Mouse (Mus musculus) urinary bladder, adult 2 months (tissue): ENCODE data around the gene Il18. TPM values are rescaled to one million over a fixed set of nuclear protein-coding genes. Genes with fewer than 3 reads are reported as not detected.

Source experiments
- DNase-seq: peaks from one replicate; pipeline ENCODE4 v3.0.0; 2022; ENCODE audit warnings: low spot score
- polyA plus RNA-seq: library from polyadenylated mRNA; depleted of rRNA; stranded (reverse); fragments of >200 nt; gene quantifications from 2 replicates; pipeline ENCODE4 v1.2.3, GENCODE M21; 2012

Gene Il18
- polyA plus RNA-seq, 1 experiment: 8.2 TPM

- no peak for DNase-seq
Observed at GRCm38 (mm10) chr9:50553547-50553946, 1.1 kb upstream of the Il18 start.

- no peak for DNase-seq
Observed at GRCm38 (mm10) chr9:50555094-50555446, 443 bp downstream of the Il18 start, which contains the start of gene Bco2. TSS of gene Bco2 (minus strand) at chr9:50555181.

- DNase-seq: no peak
Observed at GRCm38 (mm10) chr9:50561145-50561917, 6.7 kb downstream of the Il18 start, which contains the start of gene Tex12. TSS of gene Tex12 (minus strand) at chr9:50561325.

- no peak for DNase-seq
Observed at GRCm38 (mm10) chr9:50561918-50562360, 7.3 kb downstream of the Il18 start.

GRCm38 (mm10) chr9:50565173-50565572 lies 10.5 kb downstream of the Il18 start:
- DNase-seq: no peak

GRCm38 (mm10) chr9:50565940-50566339 lies 11.3 kb downstream of the Il18 start:
- DNase-seq: no peak

GRCm38 (mm10) chr9:50567372-50567771 lies 12.7 kb downstream of the Il18 start:
- DNase-seq: no peak

GRCm38 (mm10) chr9:50567881-50568280 lies 13.3 kb downstream of the Il18 start:
- no peak for DNase-seq

GRCm38 (mm10) chr9:50569599-50570525 lies 15.2 kb downstream of the Il18 start:
- DNase-seq: no peak

GRCm38 (mm10) chr9:50580370-50580769 lies 25.7 kb downstream of the Il18 start:
- DNase-seq: no peak

- no peak for DNase-seq
Observed at GRCm38 (mm10) chr9:50585145-50585818, 30.7 kb downstream of the Il18 start.

- no peak for DNase-seq
Observed at GRCm38 (mm10) chr9:50586955-50587354, 32.3 kb downstream of the Il18 start.

GRCm38 (mm10) chr9:50590856-50591518 lies 36.4 kb downstream of the Il18 start:
- no peak for DNase-seq

- DNase-seq: no peak
Observed at GRCm38 (mm10) chr9:50592955-50593354, 38.3 kb downstream of the Il18 start.

- no peak for DNase-seq
Observed at GRCm38 (mm10) chr9:50593544-50593943, 38.9 kb downstream of the Il18 start.

GRCm38 (mm10) chr9:50594794-50595417 lies 40.3 kb downstream of the Il18 start:
- no peak for DNase-seq

GRCm38 (mm10) chr9:50596973-50597372 lies 42.3 kb downstream of the Il18 start:
- DNase-seq: no peak

GRCm38 (mm10) chr9:50601536-50601935 lies 46.9 kb downstream of the Il18 start:
- DNase-seq: no peak

- no peak for DNase-seq
Observed at GRCm38 (mm10) chr9:50602055-50602845, 47.6 kb downstream of the Il18 start.
